Mouse (Mus musculus) liver, embryonic 11.5 days (tissue): ENCODE results near the gene Thsd7a. TPM values are rescaled to one million over a fixed set of nuclear protein-coding genes. Genes with fewer than 3 reads are reported as not detected.

ENCODE experiments used
- ATAC-seq: fragments of 200-750 bp; cut with Nextera tagmentation; replicated peaks from 2 replicates; pipeline ENCODE4 v1.8.0; 2017; ENCODE audit warnings: moderate number of reproducible peaks, mild to moderate bottlenecking, moderate TSS enrichment, moderate library complexity; ENCODE audit not compliant: low FRiP score
- DNase-seq: peaks from one replicate; pipeline ENCODE4 v3.0.0-alpha.2; 2017; ENCODE audit warnings: low spot score
- H3K27ac ChIP-seq: fragments of 300-500 bp; sonication (generic); 2 replicates; pipeline ENCODE4 v1.5.1; 2014; ENCODE audit warnings: mild to moderate bottlenecking, low read depth, low read length, control low read depth
- H3K27me3 ChIP-seq: fragments of 300-500 bp; sonication (generic); replicated peaks from 2 replicates; pipeline ENCODE4 v1.6.1; 2014; ENCODE audit warnings: low read length, mixed read lengths; ENCODE audit not compliant: control insufficient read depth, insufficient read depth
- H3K36me3 ChIP-seq: fragments of 300-500 bp; sonication (generic); 2 replicates; pipeline ENCODE4 v1.6.1; 2014; ENCODE audit warnings: mild to moderate bottlenecking, low read length, moderate library complexity, mixed read lengths; ENCODE audit not compliant: control insufficient read depth, insufficient read depth
- H3K4me1 ChIP-seq: fragments of 300-500 bp; sonication (generic); replicated peaks from 2 replicates; pipeline ENCODE4 v1.6.1; 2014; ENCODE audit warnings: low read length, mixed read lengths; ENCODE audit not compliant: control insufficient read depth, insufficient read depth
- H3K4me2 ChIP-seq: fragments of 300-500 bp; sonication (generic); 2 replicates; pipeline ENCODE4 v1.6.1; 2014; ENCODE audit warnings: mild to moderate bottlenecking, control low read depth, moderate library complexity
- H3K4me3 ChIP-seq: fragments of 300-500 bp; sonication (generic); 2 replicates; pipeline ENCODE4 v1.5.1; 2014; ENCODE audit warnings: low read depth, low read length, control low read depth
- H3K9ac ChIP-seq: fragments of 300-500 bp; sonication (generic); 2 replicates; pipeline ENCODE4 v1.6.1; 2014; ENCODE audit warnings: low read depth, low read length, control low read depth
- H3K9me3 ChIP-seq: fragments of 300-500 bp; sonication (generic); 2 replicates; pipeline ENCODE4 v1.6.1; 2016; ENCODE audit warnings: low read length, inconsistent platforms, mixed read lengths; ENCODE audit not compliant: control insufficient read depth
- WGBS: fragments of 180-500 bp; shearing (Covaris S2); extraction: QIAGEN DNeasy Blood & Tissue Kit; methylation state at CpG from one replicate; pipeline ENCODE4 v1.1.7; 2014; 5-methylcytosine and 5-hydroxymethylcytosine counted together
- polyA plus RNA-seq: library from polyadenylated mRNA; unstranded; fragments of >200 nt; fragmentation: Nextera tagmentation; extraction: Ambion mirVana; gene quantifications from 2 replicates; pipeline ENCODE4 v1.2.1, GENCODE M21; 2014

Thsd7a gene
- polyA plus RNA-seq, 1 experiment from 2014 or later = 0.80 TPM

DNA sequence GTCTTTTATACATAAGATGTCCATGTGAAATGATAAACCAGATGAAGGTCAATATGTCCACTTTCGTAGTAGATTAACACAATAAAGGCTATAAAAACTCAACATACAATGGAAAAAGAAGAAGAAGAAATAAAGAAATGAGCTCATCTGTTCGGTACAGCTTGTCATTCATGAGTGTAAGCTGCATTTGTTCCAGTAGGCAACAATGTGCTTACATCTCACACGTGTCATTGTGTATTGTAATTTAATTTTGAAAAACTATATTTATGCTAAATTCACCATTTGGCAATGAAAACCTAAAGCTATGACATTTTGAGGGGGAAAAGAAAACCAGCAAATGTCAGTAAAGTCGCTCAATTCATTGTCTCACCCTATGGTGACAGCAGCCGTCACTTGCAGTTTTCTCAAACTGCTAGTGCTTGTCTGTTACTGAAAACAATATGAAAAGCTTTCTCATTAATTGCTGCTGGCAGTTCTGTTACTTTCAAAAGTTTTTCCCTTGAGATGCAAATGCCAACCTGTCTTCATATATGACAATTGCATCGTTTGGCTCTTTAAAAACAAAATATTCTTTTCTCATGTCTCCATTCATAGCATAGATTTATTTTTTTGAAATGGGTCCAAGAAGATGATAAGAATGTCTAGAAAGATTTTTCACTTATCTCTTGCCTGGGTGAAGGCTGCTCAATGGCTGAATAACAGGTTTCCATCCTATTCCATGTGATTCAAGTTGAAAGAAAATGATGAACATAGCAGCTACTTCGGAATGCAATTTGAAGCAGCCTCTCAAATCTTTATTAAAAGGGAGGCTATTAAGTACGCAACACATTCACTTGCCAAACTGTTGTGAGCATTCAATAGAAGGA, 10.4 kb upstream of the Thsd7a start:
- Histone ChIP-seq H3K4me2 (no peak overlapping the region), H3K36me3 (no peaks in the 10 kb centered on the region), H3K9me3 (no peaks in the 10 kb centered on the region), H3K4me1 (no peaks in the 10 kb centered on the region), H3K4me3 (no peak overlapping the region), H3K9ac (no peak overlapping the region), H3K27me3 (no peaks in the 10 kb centered on the region), H3K27ac (no peak overlapping the region)
- 84% methylated on average over 8 of the region's 8 CpGs for WGBS
- no peak for ATAC-seq
- no peak for DNase-seq

- H3K4me2 ChIP-seq = no peak overlapping the region
- no peak overlapping the region for H3K9ac ChIP-seq
- no peaks in the 10 kb centered on the region for H3K4me1 ChIP-seq
- H3K36me3 ChIP-seq = no peaks in the 10 kb centered on the region
- ATAC-seq (no peak), DNase-seq (no peak)
- H3K27ac ChIP-seq = no peak overlapping the region
- H3K9me3 ChIP-seq = no peaks in the 10 kb centered on the region
- H3K27me3 ChIP-seq = peaks cover 8% of the 10 kb centered on the region
- H3K4me3 ChIP-seq = no peak overlapping the region
Measured at GRCm38 (mm10) chr6:12752297-12752696, 3.1 kb upstream of the Thsd7a start.

DNA sequence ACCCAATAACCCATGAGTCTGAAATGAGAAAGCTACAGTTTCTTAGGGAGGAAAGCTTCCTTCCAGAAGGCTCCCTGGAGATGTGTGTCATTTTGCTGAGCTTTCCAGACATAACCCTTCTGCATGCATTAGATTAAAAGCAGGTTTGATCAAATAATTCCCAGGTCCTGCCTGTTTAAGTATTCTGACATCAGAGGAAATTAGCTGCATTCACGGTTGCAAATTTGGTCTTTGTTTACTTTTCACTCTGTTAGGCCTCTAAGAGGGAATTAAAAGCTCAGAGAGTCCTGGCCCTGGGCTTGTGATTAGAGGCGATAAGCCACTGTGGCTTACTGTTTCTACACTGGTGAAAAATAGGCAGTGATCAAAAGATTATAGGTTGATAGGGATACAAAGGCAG, 1.2 kb upstream of the Thsd7a start:
- DNase-seq (no peak), ATAC-seq (no peak)
- no peaks in the 10 kb centered on the region for H3K9me3 ChIP-seq
- H3K4me3 ChIP-seq = no peak overlapping the region
- no peaks in the 10 kb centered on the region for H3K4me1 ChIP-seq
- H3K4me2 ChIP-seq = no peak overlapping the region
- WGBS = 40% methylated on average over 2 of the region's 2 CpGs
- no peak overlapping the region for H3K27ac ChIP-seq
- H3K27me3 ChIP-seq = peaks cover 8% of the 10 kb centered on the region
- H3K36me3 ChIP-seq = no peaks in the 10 kb centered on the region
- H3K9ac ChIP-seq = no peak overlapping the region

- ATAC-seq (no peak), DNase-seq (no peak)
- peak overlapping the region; percentile 91 for H3K4me2 ChIP-seq
- H3K36me3 ChIP-seq = no peaks in the 10 kb centered on the region
- H3K27ac ChIP-seq = no peak overlapping the region
- H3K27me3 ChIP-seq = peaks cover 8% of the 10 kb centered on the region
- no peaks in the 10 kb centered on the region for H3K9me3 ChIP-seq
- H3K4me3 ChIP-seq = peak overlapping the region; percentile 52
- WGBS = 31% methylated on average over 12 of the region's 12 CpGs
- no peaks in the 10 kb centered on the region for H3K4me1 ChIP-seq
- 0 out of 2 replicates have a peak overlapping the region, but pooled peaks have one; percentile 31 for H3K9ac ChIP-seq
Measured at GRCm38 (mm10) chr6:12749531-12750210, 461 bp upstream of the Thsd7a start.

DNA sequence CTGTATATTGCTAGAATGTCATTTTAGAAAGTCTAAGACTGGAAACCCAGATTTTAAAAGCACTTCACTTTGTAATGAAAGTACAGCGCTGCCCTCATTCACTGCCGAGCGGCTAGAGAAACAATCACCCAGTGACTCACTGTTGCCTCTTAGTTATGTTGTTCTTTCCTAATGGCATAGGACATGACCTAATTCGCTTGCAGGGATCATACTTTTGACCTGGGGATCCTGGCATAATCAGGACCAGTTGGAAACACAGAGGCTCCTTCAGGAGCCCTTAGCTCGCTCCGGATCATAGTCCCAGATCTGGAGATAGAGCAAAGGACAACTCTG, 790 bp downstream of the Thsd7a start:
- Histone ChIP-seq H3K36me3 (no peaks in the 10 kb centered on the region), H3K4me1 (no peaks in the 10 kb centered on the region), H3K27me3 (peaks cover 8% of the 10 kb centered on the region), H3K9me3 (no peaks in the 10 kb centered on the region), H3K4me3 (peak overlapping the region; percentile 52), H3K27ac (no peak overlapping the region), H3K4me2 (peak overlapping the region; percentile 91), H3K9ac (no peak overlapping the region; the same call in 1 of the 2 replicates)
- WGBS = 3% methylated on average over 6 of the region's 6 CpGs
- no peak for DNase-seq
- no peak; the same call in 1 of the 2 replicates for ATAC-seq

- ATAC-seq (no peak), DNase-seq (no peak)
- no peak overlapping the region for H3K27ac ChIP-seq
- H3K4me1 ChIP-seq = no peaks in the 10 kb centered on the region
- peaks cover 8% of the 10 kb centered on the region for H3K27me3 ChIP-seq
- no peaks in the 10 kb centered on the region for H3K36me3 ChIP-seq
- H3K9ac ChIP-seq = no peak overlapping the region
- peak overlapping the region; percentile 91 for H3K4me2 ChIP-seq
- 13% methylated on average over 11 of the region's 11 CpGs for whole genome bisulfite sequencing
- no peaks in the 10 kb centered on the region for H3K9me3 ChIP-seq
- peak overlapping the region; percentile 52 for H3K4me3 ChIP-seq
Measured at GRCm38 (mm10) chr6:12747856-12748450, 1.3 kb downstream of the Thsd7a start.

DNA sequence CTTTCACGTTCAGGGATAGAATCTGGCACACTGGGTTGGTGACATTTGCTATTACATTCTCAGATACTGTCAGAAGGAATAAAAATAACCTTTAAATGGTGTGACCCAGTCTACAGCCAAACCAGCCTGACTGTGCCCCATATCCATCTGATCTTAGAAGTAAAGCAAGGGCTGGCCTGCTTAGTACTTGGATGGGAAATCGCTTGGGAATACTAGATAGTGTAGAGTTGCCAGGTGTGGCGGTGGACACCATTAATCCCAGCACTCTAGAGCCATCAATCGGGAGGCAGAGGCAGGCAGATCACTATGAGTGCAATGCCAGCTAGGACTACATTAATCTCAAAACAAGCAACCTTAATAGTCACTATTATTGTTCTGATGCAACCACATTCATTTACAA, 6.4 kb downstream of the Thsd7a start:
- H3K27me3 ChIP-seq = no peaks in the 10 kb centered on the region; the same call in 1 of the 2 replicates
- WGBS = 83% methylated on average over 4 of the region's 4 CpGs
- no peaks in the 10 kb centered on the region for H3K36me3 ChIP-seq
- no peak overlapping the region for H3K4me3 ChIP-seq
- H3K4me1 ChIP-seq = no peaks in the 10 kb centered on the region
- H3K27ac ChIP-seq = no peak overlapping the region
- ATAC-seq = no peak
- no peak overlapping the region for H3K9ac ChIP-seq
- no peak overlapping the region for H3K4me2 ChIP-seq
- no peak for DNase-seq
- H3K9me3 ChIP-seq = no peaks in the 10 kb centered on the region

DNA sequence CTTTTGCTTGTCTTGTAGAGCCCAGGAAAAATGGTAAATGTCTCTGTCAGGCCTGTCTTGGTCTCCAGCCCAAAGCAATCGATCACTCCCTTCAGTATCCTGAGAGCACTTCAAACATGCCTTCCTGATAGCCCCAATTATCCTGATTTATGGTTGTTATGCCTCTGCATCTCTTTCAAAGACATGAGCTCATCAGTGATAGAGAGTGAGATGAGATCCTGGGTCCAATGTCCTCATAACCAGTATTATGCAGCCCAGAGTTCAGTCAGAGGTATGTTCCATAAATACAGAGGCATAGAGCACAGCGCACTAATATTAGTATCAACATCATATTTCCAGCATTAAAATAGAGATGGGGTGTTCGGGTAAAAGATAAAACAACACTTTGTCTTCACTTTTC, 15.3 kb downstream of the Thsd7a start:
- ATAC-seq (no peak), DNase-seq (no peak)
- Histone ChIP-seq H3K4me3 (no peak overlapping the region), H3K36me3 (no peaks in the 10 kb centered on the region), H3K9ac (no peak overlapping the region), H3K27me3 (no peaks in the 10 kb centered on the region), H3K4me1 (no peaks in the 10 kb centered on the region), H3K4me2 (no peak overlapping the region), H3K27ac (no peak overlapping the region), H3K9me3 (no peaks in the 10 kb centered on the region)
- WGBS = 63% methylated on average over 3 of the region's 3 CpGs
